Mouse (Mus musculus): Measurements from ENCODE around the gene Anapc11. TPM values are rescaled to one million over a fixed set of nuclear protein-coding genes. Genes with fewer than 3 reads are reported as not detected.
"Not testable (repeated sequence)": the region's sequence is repeated elsewhere in the genome, so short reads cannot be mapped to it uniquely, and the experiment has no call there.

Anapc11 gene
- 79.9 and 90.6 TPM in 2 replicates for total RNA-seq (2015)
- 30.0 and 32.3 TPM in 2 replicates for total RNA-seq (2017)

DNA sequence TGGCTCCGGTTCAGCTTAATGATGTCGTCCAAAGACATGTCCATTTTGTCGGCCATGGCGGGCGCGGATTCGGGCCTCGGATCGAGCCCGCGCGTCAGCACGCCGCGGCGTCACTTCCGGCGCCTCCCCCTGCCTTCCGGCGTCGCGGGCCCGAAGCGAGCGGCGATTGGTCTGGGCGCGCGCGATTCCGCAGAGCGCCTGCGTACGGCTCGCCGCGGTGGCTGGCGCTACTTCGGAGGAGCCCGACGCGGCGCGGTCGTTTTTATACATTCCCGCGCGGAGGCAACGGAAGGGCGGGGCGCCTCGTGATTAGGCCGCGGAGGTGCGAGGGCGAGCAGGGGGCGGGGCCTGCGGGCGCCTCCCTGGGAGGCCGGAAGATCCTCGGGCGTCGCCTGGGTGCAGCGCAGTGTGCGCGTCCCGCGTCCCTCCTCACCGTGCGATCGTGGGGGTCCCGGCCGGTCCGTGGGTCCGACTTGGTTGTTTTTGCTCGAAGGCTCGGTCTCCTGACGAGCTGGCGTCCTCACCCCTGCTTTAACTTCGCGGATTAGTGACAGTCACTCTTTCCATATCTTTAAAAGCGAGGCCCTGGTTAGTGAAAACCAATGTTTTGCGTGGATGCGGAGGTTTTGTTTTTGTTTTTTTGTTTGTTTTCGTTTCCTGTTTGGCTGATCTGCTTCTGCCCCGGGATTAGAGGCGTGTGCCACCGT, at the start of gene Anapc11, which contains the start of gene Alyref:
Anapc11 (plus strand) TSS at position 139 of the 707 bp plus-strand sequence.
Alyref (minus strand) TSS at position 83 of the 707 bp plus-strand sequence.
- peak; percentile 95 for ATAC-seq (ENCODE audit: poor library complexity, severe bottlenecking)

GRCm38 (mm10) chr11:120548786-120549167, 49.4 kb upstream of the Anapc11 start:
- ATAC-seq (ENCODE audit: poor library complexity, severe bottlenecking): no peak

- peak; percentile 89 for ATAC-seq (ENCODE audit: poor library complexity, severe bottlenecking)
These were observed 48.9 kb upstream of the Anapc11 start, which contains the start of gene Mcrip1 for GRCm38 (mm10) chr11:120549168-120549945. Gene Mcrip1 (minus strand): TSS chr11:120549727.

DNA sequence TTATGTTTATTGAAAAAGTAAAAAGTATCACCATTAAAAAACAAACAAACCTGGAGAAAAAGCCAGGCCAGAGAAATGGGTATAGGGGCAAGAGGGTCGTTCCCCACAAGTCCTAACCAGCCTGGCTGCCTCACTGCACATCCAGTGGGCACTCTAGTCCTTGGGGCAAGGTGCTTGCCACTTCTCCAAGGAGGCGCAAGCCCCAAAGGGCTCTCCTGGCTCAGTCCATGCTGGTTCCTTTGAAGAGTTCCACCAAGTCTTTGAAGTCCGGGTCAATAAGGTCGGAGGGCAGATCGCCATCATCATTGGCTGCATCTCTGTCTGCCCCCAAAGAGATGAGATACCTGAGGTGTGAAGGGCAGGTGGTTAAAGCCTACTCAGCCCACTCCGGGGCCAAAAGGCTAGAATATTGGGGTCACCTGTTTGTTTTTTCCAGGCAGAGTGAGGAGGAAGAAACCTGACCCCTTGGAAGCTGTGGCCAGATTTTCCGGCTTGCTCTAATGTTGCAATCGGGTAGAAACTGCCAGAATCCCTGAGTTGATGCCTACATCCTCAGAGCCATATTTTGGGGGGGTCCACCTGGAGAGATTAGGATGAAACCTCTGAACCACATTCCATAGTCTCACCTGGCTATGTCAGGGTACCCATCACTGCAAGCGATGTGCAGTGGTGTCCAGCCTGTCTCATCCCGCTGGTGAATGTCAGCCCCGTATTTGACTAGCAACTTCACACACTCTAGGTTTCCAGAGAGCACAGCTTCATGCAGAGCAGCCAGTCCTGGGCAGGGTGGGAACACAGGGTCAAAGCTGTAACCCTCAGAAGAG, 48.0 kb upstream of the Anapc11 start:
- no peak for ATAC-seq (ENCODE audit: poor library complexity, severe bottlenecking)

GRCm38 (mm10) chr11:120550810-120551440, 47.3 kb upstream of the Anapc11 start, which contains the start of gene Ppp1r27:
Gene Ppp1r27 (minus strand): TSS chr11:120551132.
- ATAC-seq (ENCODE audit: poor library complexity, severe bottlenecking): no peak

DNA sequence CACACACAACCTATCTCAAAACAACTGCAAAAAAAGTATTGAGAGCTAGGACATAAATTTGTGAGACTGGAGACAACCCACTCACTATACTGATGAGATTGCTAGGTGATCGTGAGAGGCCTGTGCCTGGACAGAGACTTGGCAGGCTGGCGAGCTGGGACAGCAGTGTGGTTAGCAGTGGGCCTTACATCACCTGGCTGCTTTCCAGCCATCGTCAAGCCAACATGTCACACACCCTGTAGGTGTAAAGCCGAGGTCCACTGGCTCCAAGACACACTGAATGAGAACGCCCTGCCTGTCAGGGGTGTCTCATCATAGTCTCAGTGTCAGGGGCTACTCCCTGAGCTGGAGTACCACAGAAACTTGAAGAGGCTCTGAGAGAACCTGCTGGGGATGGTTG, 45.5 kb upstream of the Anapc11 start:
- ATAC-seq (ENCODE audit: poor library complexity, severe bottlenecking): no peak

GRCm38 (mm10) chr11:120554834-120555233, 43.4 kb upstream of the Anapc11 start:
- ATAC-seq (ENCODE audit: poor library complexity, severe bottlenecking): no peak

GRCm38 (mm10) chr11:120555260-120555659, 43.0 kb upstream of the Anapc11 start:
- no peak for ATAC-seq (ENCODE audit: poor library complexity, severe bottlenecking)

- not testable (repeated sequence) for ATAC-seq (ENCODE audit: poor library complexity, severe bottlenecking)
These were observed 39.4 kb upstream of the Anapc11 start for GRCm38 (mm10) chr11:120558843-120559242.

DNA sequence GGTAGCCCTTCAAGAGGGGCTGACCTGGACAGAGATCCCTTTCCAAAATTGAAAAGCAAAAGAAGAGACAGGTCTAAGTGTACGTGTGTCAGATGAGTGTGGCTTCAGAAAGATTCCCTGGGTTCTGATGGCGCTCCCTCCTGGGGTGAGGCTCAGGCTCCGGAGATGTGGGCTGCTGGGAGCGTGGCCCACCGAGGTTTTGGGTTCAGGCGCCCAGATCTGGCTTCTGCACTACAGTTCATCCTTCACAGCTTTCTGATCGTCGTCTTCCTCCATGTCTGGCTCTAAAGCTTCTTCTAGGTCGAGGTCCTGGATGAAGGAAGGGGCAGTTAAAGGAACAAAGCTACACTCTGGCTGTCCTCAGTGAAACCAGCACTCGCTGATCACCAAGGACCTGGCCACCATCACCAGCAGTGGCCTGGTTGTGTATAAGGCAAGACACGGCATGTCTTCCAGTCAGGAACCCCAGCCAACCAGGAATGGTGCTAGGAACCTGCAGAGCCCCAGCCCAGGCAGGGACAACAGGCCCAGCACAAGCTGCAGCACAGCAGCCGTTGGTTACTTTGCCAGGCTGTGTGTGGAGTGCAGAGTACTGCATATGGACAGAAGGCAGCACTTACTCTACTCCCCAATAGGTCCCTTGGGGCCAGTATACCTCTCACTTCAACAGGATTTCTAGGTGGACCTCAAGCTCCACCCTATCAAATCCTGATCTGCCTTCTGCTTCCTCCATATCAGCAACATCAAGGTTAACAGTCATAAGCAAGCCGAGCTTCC, 37.1 kb upstream of the Anapc11 start:
- ATAC-seq (ENCODE audit: poor library complexity, severe bottlenecking): no peak

DNA sequence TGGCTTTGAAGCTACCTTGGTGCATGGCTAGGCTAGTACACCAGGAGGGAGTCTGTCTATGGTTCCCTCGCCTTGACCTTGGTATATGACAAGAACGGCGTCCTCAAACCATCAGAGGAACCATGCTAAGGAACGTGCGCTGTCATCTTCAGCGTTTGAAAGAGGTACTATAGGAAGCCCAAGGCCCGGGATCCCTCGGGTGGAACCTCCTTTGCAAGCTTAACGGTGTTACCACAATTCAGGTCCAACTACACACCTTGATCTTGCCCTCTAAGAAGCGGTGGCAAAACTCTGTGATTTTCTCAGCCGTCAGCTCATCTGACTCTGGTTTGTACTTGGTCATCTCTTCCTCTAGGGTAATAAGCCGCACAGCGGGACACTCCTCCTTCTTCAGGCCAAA, 35.3 kb upstream of the Anapc11 start:
- no peak for ATAC-seq (ENCODE audit: poor library complexity, severe bottlenecking)

GRCm38 (mm10) chr11:120565114-120565513, 33.1 kb upstream of the Anapc11 start:
- ATAC-seq (ENCODE audit: poor library complexity, severe bottlenecking): no peak

DNA sequence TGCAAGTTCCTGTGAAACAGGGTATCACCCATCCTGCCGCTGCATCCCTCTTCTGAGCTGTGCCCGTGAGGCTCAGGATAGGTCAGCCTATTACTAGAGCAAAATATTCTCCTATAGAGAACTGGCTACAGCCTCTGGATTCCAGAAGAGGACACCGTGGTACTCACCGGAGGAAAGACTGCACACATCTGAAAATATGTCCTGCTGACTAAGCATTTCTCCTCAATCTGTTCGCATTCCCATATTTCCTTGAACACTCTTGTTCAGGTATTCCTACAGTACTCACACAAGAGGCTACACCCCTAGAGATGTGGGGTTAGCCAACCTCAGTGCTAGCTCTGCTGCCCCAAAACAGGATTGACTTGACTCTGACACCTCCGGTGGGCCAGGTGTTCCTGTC, 29.9 kb upstream of the Anapc11 start:
- no peak for ATAC-seq (ENCODE audit: poor library complexity, severe bottlenecking)

DNA sequence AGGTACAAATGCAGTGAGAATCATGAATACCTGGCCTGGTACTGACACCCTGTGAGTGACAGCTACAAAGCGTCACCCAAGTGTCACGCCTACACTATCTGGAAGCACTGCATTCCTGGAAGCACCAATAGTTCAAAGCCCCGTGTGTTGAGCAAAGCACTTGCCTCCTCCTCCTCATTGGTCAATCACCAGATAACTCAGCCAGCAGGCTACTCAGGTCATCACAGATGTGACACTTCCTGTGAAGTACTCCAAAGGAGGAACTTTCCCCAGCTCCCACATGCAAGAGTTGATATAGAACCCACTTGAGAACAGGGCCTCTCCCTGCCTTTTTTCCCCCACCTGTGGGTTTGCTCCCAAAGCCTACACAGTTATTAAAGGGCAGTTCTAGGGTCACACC, 27.1 kb upstream of the Anapc11 start:
- ATAC-seq (ENCODE audit: poor library complexity, severe bottlenecking): peak; percentile 33

DNA sequence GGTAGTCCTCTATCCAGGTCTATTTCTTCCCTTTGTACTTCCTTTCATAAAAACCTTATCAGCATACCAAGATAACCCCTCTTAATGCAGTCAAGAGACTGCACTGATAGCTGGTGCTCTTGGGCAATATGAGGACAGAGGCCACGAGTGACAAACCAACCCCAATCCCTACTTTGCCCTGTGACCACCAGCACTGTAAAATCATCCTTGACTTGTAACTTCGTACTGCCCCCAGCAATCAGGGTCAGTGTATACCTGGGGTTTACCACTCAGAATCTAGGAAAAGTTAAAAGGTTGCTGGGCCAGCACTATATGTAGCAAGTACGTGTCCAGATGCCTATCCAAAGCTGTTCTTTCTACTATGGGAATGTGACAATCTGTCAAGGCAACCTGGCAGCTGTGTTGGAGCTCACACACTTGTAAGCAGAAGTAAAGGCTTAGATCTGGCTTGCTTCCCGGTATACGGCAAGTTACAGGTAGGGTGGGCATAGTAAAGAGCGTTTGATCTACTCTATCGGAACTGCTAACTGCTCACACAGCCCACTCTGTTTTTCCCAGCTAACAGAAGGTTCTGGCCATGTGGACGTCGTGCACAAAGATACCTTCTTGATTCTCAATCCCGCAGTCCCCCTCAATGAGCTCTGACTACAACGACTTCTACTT, 26.3 kb upstream of the Anapc11 start:
- ATAC-seq (ENCODE audit: poor library complexity, severe bottlenecking): no peak

DNA sequence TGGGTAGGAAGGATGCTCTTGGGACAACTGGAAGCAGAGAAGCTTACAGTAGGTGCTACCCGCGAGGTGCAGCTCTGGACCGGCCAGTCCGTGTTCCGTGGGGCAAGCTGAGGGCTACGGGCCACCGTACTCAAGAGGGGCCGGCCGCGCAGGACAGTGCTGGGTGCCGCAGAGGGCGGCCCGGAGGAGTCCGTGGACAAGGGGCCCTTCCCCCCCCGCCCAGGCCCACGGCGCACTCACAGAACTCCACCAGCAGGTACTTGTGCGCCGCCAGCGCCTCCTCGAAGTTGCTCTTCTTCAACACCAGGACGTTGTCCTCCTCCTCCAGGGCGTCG, 25.8 kb upstream of the Anapc11 start:
- peak; percentile 1; the same call in 1 of the 2 replicates for ATAC-seq (ENCODE audit: poor library complexity, severe bottlenecking)

DNA sequence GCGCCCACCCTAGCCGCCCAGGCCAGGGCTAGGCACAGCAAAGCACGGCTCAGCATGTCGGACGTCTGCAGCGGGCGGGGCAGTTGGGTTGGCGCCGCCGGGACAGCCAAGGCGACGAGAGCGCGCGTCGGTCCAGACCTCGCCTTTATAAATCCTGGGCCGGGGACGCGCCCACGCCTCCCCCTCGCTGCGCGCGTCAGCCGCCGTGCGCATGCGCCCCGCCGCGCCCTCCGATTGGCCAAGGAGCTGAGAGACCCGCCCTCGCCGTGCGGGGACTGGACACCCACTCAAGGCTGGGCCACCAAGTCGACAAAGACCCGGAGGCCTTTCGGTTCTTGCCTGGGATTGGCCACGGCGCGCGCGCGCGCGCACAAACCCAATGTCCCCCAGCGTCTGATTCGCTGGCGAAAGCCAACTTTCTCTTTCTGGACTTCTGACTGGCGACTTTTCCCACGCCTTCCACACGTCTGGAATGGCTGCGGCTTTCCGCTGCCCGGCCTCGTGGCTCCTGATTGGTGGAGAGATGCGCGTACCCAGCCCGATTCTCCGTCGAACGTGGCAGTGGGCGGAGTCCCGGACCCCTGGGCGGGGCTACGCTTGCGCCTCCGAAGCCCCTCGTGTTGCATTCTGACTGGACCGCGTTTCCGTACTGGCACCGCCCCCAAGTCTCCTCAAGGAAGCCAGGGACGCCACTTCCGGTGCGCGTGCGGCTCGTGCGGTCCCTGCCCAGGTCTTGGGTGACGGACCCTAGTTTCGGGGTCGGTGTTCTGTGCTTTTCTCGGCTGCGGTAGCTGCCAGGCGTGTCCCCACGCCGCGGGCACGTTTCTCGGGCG, 25.3 kb upstream of the Anapc11 start, which contains the start of gene P4hb:
P4hb (minus strand) TSS at position 502 of the 833 bp plus-strand sequence.
- peak; percentile 77 for ATAC-seq (ENCODE audit: poor library complexity, severe bottlenecking)

DNA sequence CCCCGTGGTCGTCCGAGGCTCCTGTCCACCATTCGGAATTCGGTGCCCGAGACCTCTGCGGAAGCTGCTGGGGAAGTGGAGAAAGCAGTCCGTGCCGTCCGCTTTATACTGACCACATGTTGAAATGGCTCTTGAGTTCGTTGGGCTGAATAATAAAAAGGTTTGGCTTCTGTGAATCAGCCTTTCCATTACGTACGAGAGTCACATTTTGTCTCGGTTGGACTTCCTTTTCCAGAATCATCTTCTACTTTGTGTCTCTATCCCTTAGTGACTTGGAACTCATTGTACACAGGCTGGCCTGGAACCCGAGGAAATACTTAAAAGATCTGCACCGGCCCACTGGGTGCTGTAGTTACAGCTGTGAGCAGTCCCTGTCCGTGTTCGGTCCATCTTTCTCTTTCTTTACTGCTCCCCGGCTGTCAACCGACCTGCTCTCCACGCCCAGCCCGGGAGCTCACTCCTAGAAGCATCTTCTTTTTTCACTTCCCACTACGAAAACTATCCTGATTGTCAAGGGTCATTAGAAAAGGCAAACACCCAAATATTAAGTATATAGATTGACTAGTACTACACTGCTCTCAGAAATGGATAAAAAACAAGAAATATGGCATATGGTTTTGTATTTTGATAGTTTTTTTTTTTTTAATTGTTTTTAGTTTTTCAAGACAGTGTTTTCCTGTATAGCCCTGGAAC, 24.5 kb upstream of the Anapc11 start:
- ATAC-seq (ENCODE audit: poor library complexity, severe bottlenecking): 0 out of 2 replicates have a peak, but pooled peaks have one; percentile 1
